Mouse (Mus musculus) heart, postnatal 0 days (tissue): Measurements from ENCODE around the gene Ano10. TPM values are rescaled to one million over a fixed set of nuclear protein-coding genes. Genes with fewer than 3 reads are reported as not detected.

Experiments used
- ATAC-seq: fragments of 200-750 bp; cut with Nextera tagmentation; 2 replicates; pipeline ENCODE4 v1.8.0; 2017; ENCODE audit warnings: low read depth, moderate number of reproducible peaks, moderate library complexity; ENCODE audit not compliant: insufficient read depth
- DNase-seq: peaks from one replicate; pipeline ENCODE4 v3.0.0-alpha.2; 2016; ENCODE audit warnings: low spot score
- H3K27ac ChIP-seq: fragments of 300-500 bp; sonication (generic); 2 replicates; pipeline ENCODE4 v1.5.1; 2014; ENCODE audit warnings: low read depth, mild to moderate bottlenecking
- H3K27me3 ChIP-seq: fragments of 300-500 bp; sonication (generic); 2 replicates; pipeline ENCODE4 v1.6.1; 2014; ENCODE audit warnings: low read length, mixed read lengths; ENCODE audit not compliant: control insufficient read depth, insufficient read depth
- H3K36me3 ChIP-seq: fragments of 300-500 bp; sonication (generic); replicated peaks from 2 replicates; pipeline ENCODE4 v1.6.1; 2014; ENCODE audit warnings: low read length, mixed read lengths; ENCODE audit not compliant: control insufficient read depth, insufficient read depth
- H3K4me1 ChIP-seq: fragments of 300-500 bp; sonication (generic); 2 replicates; pipeline ENCODE4 v1.6.1; 2014; ENCODE audit warnings: antibody characterized with exemption; ENCODE audit not compliant: control insufficient read depth, insufficient read depth
- H3K4me2 ChIP-seq: fragments of 300-500 bp; sonication (generic); 2 replicates; pipeline ENCODE4 v1.6.1; 2014; ENCODE audit warnings: low read depth, mild to moderate bottlenecking, low read length, moderate library complexity
- H3K4me3 ChIP-seq: fragments of 300-500 bp; sonication (generic); 2 replicates; pipeline ENCODE4 v1.5.1; 2014; ENCODE audit warnings: low read depth, low read length
- H3K9ac ChIP-seq: fragments of 300-500 bp; sonication (generic); replicated peaks from 2 replicates; pipeline ENCODE4 v1.6.1; 2014; ENCODE audit warnings: low read depth, low read length, mixed read lengths
- H3K9me3 ChIP-seq: fragments of 300-500 bp; sonication (generic); replicated peaks from 2 replicates; pipeline ENCODE4 v1.6.1; 2016; ENCODE audit warnings: low read length; ENCODE audit not compliant: control insufficient read depth
- CTCF ChIP-seq: IDR thresholded peaks from 2 replicates; pipeline ENCODE4 v1.5.1; 2016; ENCODE audit warnings: antibody characterized with exemption, control low read depth, low read depth
- EP300 ChIP-seq: IDR thresholded peaks from 2 replicates; pipeline ENCODE4 v1.6.1; 2016; ENCODE audit warnings: antibody characterized with exemption, low read depth
- WGBS: fragments of 180-500 bp; shearing (Covaris S2); extraction: QIAGEN DNeasy Blood & Tissue Kit; methylation state at CpG from one replicate; pipeline ENCODE4 v1.1.7; 2014; 5-methylcytosine and 5-hydroxymethylcytosine counted together
- polyA plus RNA-seq: library from polyadenylated mRNA; unstranded; fragments of >200 nt; fragmentation: Nextera tagmentation; extraction: Ambion mirVana; gene quantifications from 2 replicates; pipeline ENCODE4 v1.2.1, GENCODE M21; 2015
- total RNA-seq: library from RNA; depleted of rRNA; stranded (reverse); fragments of >200 nt; gene quantifications from 2 replicates; pipeline ENCODE4 v1.2.3, GENCODE M21; 2014; ENCODE audit warnings: low replicate concordance

Gene Ano10
- total and polyA plus RNA-seq, 2 experiments from 2014 or later, result 21.3 to 24.1 TPM

DNA sequence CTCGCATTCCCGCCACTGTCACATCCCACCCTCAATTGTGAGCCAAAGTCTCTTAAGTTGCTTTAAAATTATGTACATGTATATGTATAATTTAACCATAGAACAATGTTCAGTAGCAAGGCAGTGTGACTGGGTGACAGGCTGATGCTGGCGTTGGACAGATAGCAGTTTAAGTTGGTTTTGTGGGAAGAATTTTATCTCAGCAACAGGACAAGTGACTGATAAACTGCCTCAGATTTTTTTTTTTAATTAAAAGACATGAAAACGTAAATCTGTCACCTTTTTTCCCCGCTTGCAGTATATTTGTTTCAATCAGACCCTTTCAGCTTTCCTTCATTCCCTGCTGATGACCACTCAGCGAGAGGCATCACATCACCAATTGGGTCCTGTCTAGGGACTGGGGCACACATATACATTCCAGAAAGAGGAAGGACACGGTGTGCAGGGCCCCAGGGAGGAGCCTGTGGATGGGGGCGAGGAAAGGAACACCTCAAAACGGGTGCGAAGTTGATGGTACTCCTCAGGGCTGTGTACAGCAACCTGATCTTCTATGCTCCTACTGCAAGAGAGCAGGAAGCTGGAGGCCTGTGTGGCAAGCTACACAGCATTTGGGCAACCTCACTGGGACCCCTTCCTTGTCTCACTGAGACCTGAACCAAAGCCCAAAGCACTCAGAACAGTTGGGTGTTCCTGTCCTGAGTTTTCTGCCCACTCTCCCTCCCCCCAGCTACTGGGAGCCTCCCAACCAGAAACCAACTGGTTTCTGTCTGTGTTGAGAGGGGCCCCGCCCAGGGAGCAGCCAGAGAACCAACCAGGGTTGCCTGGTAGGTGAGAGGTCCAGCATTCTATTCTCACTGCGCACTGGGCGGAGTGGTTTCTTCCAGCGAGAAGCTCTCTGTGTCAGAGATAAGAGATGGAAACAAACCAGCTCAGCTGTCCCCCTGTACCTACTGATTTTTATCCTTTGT lies 15.1 kb upstream of the Ano10 start:
- Histone ChIP-seq H3K27me3 (no peaks in the 10 kb centered on the region), H3K9ac (no peak overlapping the region), H3K9me3 (no peaks in the 10 kb centered on the region), H3K27ac (no peak overlapping the region), H3K4me1 (0 out of 2 replicates have a peak, but pooled peaks cover 3% of the 10 kb centered on the region), H3K36me3 (no peaks in the 10 kb centered on the region), H3K4me3 (no peak overlapping the region), H3K4me2 (no peak overlapping the region)
- no peak for ATAC-seq
- no peak for DNase-seq
- no peak for TF ChIP-seq EP300
- WGBS, result 46% methylated on average over 14 of the region's 14 CpGs

GRCm38 (mm10) chr9:122305302-122305701 lies 11.1 kb upstream of the Ano10 start:
- Histone ChIP-seq H3K4me3 (no peak overlapping the region), H3K9me3 (no peaks in the 10 kb centered on the region), H3K27me3 (no peaks in the 10 kb centered on the region), H3K4me1 (0 out of 2 replicates have a peak, but pooled peaks cover 3% of the 10 kb centered on the region), H3K36me3 (no peaks in the 10 kb centered on the region), H3K9ac (no peak overlapping the region), H3K27ac (no peak overlapping the region), H3K4me2 (no peak overlapping the region)
- no peak for DNase-seq
- 77% methylated on average over 3 of the region's 3 CpGs for WGBS
- TF ChIP-seq EP300 (no peak), CTCF (no peak)
- ATAC-seq, result no peak

- no peak for DNase-seq
- WGBS, result 70% methylated on average over 5 of the region's 5 CpGs
- no peak overlapping the region for H3K27ac ChIP-seq
- H3K4me3 ChIP-seq, result no peak overlapping the region
- no peaks in the 10 kb centered on the region for H3K36me3 ChIP-seq
- no peak overlapping the region for H3K9ac ChIP-seq
- no peak overlapping the region for H3K4me2 ChIP-seq
- no peaks in the 10 kb centered on the region for H3K9me3 ChIP-seq
- peaks cover 3% of the 10 kb centered on the region; the same call in 1 of the 2 replicates for H3K4me1 ChIP-seq
- ATAC-seq, result no peak
- no peak for TF ChIP-seq CTCF
- TF ChIP-seq EP300, result no peak
- no peaks in the 10 kb centered on the region for H3K27me3 ChIP-seq
These were observed 1.9 kb upstream of the Ano10 start for GRCm38 (mm10) chr9:122296169-122296568.

DNA sequence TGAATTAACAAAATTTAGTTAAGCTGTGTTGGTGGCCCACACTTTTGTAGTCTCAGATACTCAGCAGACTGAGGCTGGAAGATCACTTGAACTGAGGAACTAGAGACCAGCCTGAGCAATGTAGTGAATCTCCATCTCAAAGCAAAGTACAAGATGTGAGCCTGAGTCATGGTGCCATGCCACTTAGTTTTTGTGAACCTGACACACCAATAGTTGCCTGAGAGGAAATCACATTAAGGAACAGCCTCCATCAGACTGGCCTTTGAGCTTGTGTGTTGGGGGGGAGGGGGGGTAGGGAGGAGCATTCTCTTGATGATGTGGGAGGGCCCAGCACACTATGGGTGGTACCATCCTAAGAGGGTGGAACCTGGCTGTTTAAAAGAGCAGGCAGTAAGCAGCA lies 1.2 kb upstream of the Ano10 start:
- H3K27me3 ChIP-seq, result no peaks in the 10 kb centered on the region
- H3K4me2 ChIP-seq, result no peak overlapping the region
- H3K4me3 ChIP-seq, result no peak overlapping the region
- H3K27ac ChIP-seq, result no peak overlapping the region
- TF ChIP-seq EP300 (no peak), CTCF (no peak)
- DNase-seq (no peak), ATAC-seq (no peak)
- no peak overlapping the region for H3K9ac ChIP-seq
- peaks cover 3% of the 10 kb centered on the region; the same call in 1 of the 2 replicates for H3K4me1 ChIP-seq
- H3K36me3 ChIP-seq, result no peaks in the 10 kb centered on the region
- H3K9me3 ChIP-seq, result no peaks in the 10 kb centered on the region

GRCm38 (mm10) chr9:122293865-122294241 lies 370 bp downstream of the Ano10 start:
- no peaks in the 10 kb centered on the region for H3K9me3 ChIP-seq
- peak overlapping the region; percentile 80 for H3K4me2 ChIP-seq
- H3K27ac ChIP-seq, result peak overlapping the region; percentile 59
- no peaks in the 10 kb centered on the region for H3K36me3 ChIP-seq
- ATAC-seq (peak; percentile 40), DNase-seq (peak; percentile 17)
- H3K27me3 ChIP-seq, result no peaks in the 10 kb centered on the region
- H3K4me3 ChIP-seq, result peak overlapping the region; percentile 72
- H3K9ac ChIP-seq, result peak overlapping the region; percentile 67
- peaks cover 3% of the 10 kb centered on the region; the same call in 1 of the 2 replicates for H3K4me1 ChIP-seq
- TF ChIP-seq EP300 (no peak), CTCF (no peak)
- WGBS, result under 1% methylated on average over 23 of the region's 23 CpGs
